Mouse (Mus musculus) mature B cell (primary cell): ENCODE measurements around the gene AW822073.
"Not testable (repeated sequence)": the region's sequence is repeated elsewhere in the genome, so short reads cannot be mapped to it uniquely, and the experiment has no call there.

Source experiments
- in situ Hi-C: fragments of 300-500 bp; cut with MboI; formaldehyde crosslinking; loops from 2 replicates; pipeline ENCODE4 v1.14.3; 2019

The AW822073 gene

DNA sequence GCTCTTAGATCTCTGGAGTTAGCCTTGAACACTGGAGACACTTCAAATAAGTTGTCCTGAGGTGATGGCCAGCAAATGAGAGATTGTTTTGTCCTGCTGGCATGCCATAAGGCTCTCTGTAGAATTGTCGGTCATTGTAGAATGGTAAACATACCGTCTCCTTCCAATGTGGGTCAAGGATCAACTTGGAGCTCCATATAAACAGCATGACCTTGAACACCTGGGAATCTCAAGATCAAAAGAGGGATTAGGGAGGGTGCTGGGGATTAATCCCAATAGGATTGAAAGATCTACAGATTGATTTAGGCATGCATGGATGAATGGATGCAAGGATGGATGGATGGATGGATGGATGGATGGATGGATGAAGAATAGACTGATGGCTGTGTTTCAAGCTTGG lies 3.2 kb downstream of the AW822073 start:
- in situ Hi-C loops, result not testable (repeated sequence)

DNA sequence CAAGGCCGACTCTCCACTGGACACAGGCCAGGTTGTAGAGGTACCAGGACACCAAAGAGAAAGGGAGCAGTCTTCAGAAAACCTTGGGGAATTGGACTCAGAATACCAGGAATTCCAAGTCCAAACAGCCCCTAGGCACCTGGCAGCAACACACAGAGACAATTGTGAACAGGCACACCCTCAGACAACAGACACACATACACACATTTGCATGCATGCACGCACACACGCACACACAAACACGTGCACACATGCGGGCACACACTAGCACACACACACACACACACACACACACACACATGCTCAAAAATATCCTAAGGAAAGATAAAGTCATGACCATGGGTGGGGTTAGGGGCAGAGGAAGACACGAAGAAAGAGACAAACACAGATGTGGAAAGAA lies 4.0 kb downstream of the AW822073 start:
- in situ Hi-C loops, result no loop called here

- in situ Hi-C loops, result no loop called here
Measured at GRCm38 (mm10) chr10:58217366-58217765, 7.4 kb downstream of the AW822073 start.

- in situ Hi-C loops, result no loop called here
Measured at GRCm38 (mm10) chr10:58215353-58215752, 9.4 kb downstream of the AW822073 start.

DNA sequence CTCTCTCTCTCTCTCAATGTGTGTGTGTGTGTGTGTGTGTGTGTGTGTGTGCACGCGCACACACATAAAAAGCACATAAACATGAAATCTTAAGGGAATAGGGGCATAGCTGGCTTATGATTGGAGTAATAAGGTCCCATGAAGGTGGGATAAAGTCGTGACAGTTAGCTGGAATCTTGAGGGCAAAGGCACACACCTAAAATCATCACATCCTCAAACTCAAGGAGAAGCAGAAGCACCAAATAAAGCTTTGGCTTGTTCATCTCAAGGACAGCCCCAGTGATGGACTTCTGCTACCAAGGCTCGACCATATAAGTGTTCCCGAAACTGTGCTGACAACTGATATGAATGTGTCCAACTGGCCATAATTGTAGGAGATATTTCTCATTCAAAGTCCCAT lies 9.8 kb downstream of the AW822073 start:
- in situ Hi-C loops, result no loop called here

- in situ Hi-C loops, result no loop called here
Measured at GRCm38 (mm10) chr10:58214497-58214896, 10.2 kb downstream of the AW822073 start.

DNA sequence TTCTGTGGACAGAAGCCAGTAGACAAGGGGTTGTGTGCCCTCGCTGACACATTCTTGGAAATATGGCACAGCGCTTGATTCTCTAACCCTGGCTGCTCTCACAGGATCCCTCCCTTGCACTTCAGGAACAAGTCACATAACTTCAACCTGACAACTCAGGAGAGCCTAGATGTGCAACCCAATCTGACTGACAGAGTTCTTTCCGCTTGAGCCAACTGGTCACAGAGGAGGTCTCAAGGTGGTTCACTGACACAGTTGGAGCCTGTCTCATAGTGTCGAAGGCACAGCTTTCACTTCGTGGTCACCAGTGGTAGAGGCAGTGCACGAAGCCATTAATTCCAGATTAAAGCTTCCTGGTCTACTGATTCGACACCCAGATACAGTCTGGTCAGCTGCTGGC lies 12.5 kb downstream of the AW822073 start:
- in situ Hi-C loops, result no loop called here

GRCm38 (mm10) chr10:58211213-58211612 lies 13.5 kb downstream of the AW822073 start:
- in situ Hi-C loops, result no loop called here

DNA sequence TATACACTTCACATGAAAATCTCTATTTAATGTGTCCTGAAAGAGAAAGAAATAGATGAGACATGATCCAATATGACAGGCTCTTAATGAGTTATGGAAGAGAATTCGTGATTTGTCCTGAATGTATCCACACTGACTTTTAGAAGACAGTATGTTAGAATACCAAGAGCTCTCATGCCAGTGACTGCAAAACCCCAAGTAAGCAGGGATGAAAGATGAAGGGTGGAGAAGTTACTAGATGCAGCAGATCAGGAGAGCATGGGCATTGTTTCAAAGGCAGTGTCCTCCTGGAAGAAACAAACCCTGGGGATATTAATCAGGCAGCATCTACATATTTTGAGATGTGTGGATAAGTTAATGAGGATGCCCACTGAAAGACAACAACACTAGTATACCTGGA lies 14.2 kb downstream of the AW822073 start:
- in situ Hi-C loops, result no loop called here

- in situ Hi-C loops, result no loop called here
Measured at GRCm38 (mm10) chr10:58209710-58210467, 14.8 kb downstream of the AW822073 start.

DNA sequence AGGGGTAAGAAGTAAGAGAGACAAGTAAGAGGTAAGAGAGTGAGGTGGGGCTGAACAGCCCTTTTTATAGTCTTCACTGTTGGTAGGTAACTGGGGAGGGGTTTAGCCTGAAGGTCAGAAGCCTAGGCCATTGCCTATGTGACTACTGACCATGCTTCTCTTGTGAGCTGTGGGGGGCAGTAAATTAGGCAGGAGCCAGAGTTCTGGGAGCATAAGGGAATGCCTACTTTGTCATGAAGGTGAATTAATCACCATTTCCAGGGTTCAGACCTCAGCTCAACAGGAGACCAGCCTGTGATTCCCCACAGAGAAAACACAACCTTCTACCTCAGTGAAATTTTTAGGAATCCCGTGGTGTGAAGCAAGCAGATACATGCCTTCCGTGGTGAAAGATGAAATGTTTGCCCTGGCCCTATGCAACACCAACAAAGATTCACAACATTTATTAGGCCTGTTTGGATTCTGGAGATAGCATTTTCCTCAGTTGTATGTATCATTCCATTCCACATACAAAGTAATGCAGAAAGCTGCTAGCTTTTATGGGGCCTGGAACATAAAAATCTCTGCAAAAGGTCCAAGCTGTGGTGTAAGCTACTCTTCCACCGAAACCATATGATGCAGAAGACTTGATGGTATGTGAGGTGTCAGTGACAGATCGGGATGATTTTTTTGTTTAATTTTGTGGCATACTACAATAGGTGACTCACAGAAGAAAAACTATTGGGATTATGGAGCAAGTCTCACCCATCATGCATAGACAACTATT lies 17.9 kb downstream of the AW822073 start:
- in situ Hi-C loops, result no loop called here

DNA sequence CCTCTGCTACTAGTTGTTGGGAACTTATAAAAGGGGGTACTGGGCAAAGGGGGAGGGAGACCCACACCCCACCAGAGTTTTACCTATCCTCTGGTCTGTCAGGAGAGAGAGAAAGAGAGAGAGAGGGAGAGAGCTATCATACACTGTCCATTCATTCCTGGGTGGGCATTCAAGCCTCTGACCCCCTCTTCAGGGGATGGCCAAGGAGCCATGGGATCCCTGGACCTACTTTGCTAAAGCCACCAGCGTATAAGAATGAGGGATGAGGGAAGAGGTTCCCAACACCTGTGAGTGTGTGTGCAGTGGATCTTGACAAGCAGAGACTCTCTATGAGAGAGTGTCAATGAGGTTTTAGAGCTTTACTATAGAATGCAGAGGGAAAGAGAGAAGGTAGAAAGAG lies 18.7 kb downstream of the AW822073 start:
- in situ Hi-C loops, result no loop called here
